Mouse (Mus musculus) C2C12 (cell line): Measurements from ENCODE around the gene Cnnm2.

Experiments used
- CTCF ChIP-seq: IDR thresholded peaks from one replicate; pipeline ENCODE4 v1.5.1; 2011; ENCODE audit not compliant: control insufficient read depth, insufficient read depth, insufficient read length
- MAX ChIP-seq: IDR thresholded peaks from one replicate; pipeline ENCODE4 v1.6.1; 2011; ENCODE audit warnings: mild to moderate bottlenecking, control low read depth
- MYOD1 ChIP-seq: IDR thresholded peaks from one replicate; pipeline ENCODE4 v1.6.1; 2011; ENCODE audit warnings: low read depth; ENCODE audit not compliant: control insufficient read depth, insufficient read length
- MYOG ChIP-seq: IDR thresholded peaks from one replicate; pipeline ENCODE4 v1.6.1; 2011; ENCODE audit not compliant: control insufficient read depth, insufficient read length; ENCODE audit errors: extremely low read depth
- USF1 ChIP-seq: IDR thresholded peaks from one replicate; pipeline ENCODE4 v1.6.1; 2011; ENCODE audit warnings: low read depth, mild to moderate bottlenecking, control low read depth, moderate library complexity

GRCm38 (mm10) chr19:46733626-46734025 is 27.8 kb upstream of the Cnnm2 start:
- no peak for TF ChIP-seq CTCF
- no peak for TF ChIP-seq MYOD1
- TF ChIP-seq MAX = no peak
- no peak for TF ChIP-seq USF1
- no peak for TF ChIP-seq MYOG
